Mouse (Mus musculus): ENCODE measurements around the gene Plekha6.

GRCm38 (mm10) chr1:133190550-133190949, 26.5 kb downstream of the Plekha6 start:
- TF ChIP-seq CTCF (IDR thresholded peaks at IDR 0.05; ENCODE audit: low read depth, low read length) (no peak), TAL1 (conservative IDR thresholded peaks at IDR 0.05; ENCODE audit: low read depth, low read length) (no peak), GATA1 (IDR thresholded peaks at IDR 0.05; ENCODE audit: borderline replicate concordance, low read length) (no peak)

Measured in G1E (cell line).